Mouse (Mus musculus): ENCODE results near the gene Hmgb1.

Gene Hmgb1

GRCm38 (mm10) chr5:149184104-149184843 is at the start of gene Hmgb1, which contains the start of gene Uspl1:
Hmgb1 (minus strand) TSS chr5:149184489.
Uspl1 (plus strand) TSS chr5:149184350.
- peak; percentile 98 for DNase-seq (ENCODE audit: low spot score)

GRCm38 (mm10) chr5:149229619-149230339 is 45.5 kb upstream of the Hmgb1 start:
- no peak for DNase-seq (ENCODE audit: low spot score)

- DNase-seq (ENCODE audit: low spot score) = peak; percentile 97
Measured at GRCm38 (mm10) chr5:149228700-149229618, 44.7 kb upstream of the Hmgb1 start.

GRCm38 (mm10) chr5:149224666-149225065 is 40.4 kb upstream of the Hmgb1 start:
- no peak for DNase-seq (ENCODE audit: low spot score)

GRCm38 (mm10) chr5:149221355-149221754 is 37.1 kb upstream of the Hmgb1 start:
- no peak for DNase-seq (ENCODE audit: low spot score)

GRCm38 (mm10) chr5:149219493-149219892 is 35.2 kb upstream of the Hmgb1 start:
- DNase-seq (ENCODE audit: low spot score) = no peak

- no peak for DNase-seq (ENCODE audit: low spot score)
Measured at GRCm38 (mm10) chr5:149217524-149218357, 33.5 kb upstream of the Hmgb1 start.

GRCm38 (mm10) chr5:149215540-149215939 is 31.3 kb upstream of the Hmgb1 start:
- DNase-seq (ENCODE audit: low spot score) = no peak

- DNase-seq (ENCODE audit: low spot score) = no peak
Measured at GRCm38 (mm10) chr5:149212806-149213205, 28.5 kb upstream of the Hmgb1 start.

GRCm38 (mm10) chr5:149211041-149211440 is 26.8 kb upstream of the Hmgb1 start:
- no peak for DNase-seq (ENCODE audit: low spot score)

GRCm38 (mm10) chr5:149209328-149209727 is 25.0 kb upstream of the Hmgb1 start:
- DNase-seq (ENCODE audit: low spot score) = no peak

- DNase-seq (ENCODE audit: low spot score) = no peak
Measured at GRCm38 (mm10) chr5:149208776-149209175, 24.5 kb upstream of the Hmgb1 start.

- no peak for DNase-seq (ENCODE audit: low spot score)
Measured at GRCm38 (mm10) chr5:149207661-149208060, 23.4 kb upstream of the Hmgb1 start.

- no peak for DNase-seq (ENCODE audit: low spot score)
Measured at GRCm38 (mm10) chr5:149206286-149206685, 22.0 kb upstream of the Hmgb1 start.

- no peak for DNase-seq (ENCODE audit: low spot score)
Measured at GRCm38 (mm10) chr5:149205265-149205664, 21.0 kb upstream of the Hmgb1 start.

- no peak for DNase-seq (ENCODE audit: low spot score)
Measured at GRCm38 (mm10) chr5:149204822-149205221, 20.5 kb upstream of the Hmgb1 start.

GRCm38 (mm10) chr5:149203796-149204375 is 19.6 kb upstream of the Hmgb1 start:
- DNase-seq (ENCODE audit: low spot score) = no peak

- DNase-seq (ENCODE audit: low spot score) = no peak
Measured at GRCm38 (mm10) chr5:149202941-149203340, 18.7 kb upstream of the Hmgb1 start.

- no peak for DNase-seq (ENCODE audit: low spot score)
Measured at GRCm38 (mm10) chr5:149198782-149199181, 14.5 kb upstream of the Hmgb1 start.

- no peak for DNase-seq (ENCODE audit: low spot score)
Measured at GRCm38 (mm10) chr5:149196611-149197010, 12.3 kb upstream of the Hmgb1 start.

GRCm38 (mm10) chr5:149190160-149190559 is 5.9 kb upstream of the Hmgb1 start:
- DNase-seq (ENCODE audit: low spot score) = no peak
